Mouse (Mus musculus): ENCODE measurements around the gene Chd4. TPM values are rescaled to one million over a fixed set of nuclear protein-coding genes. Genes with fewer than 3 reads are reported as not detected.
A peak's percentile ranks its signal among the peaks of the same experiment; 100 is the strongest.
"Not testable (repeated sequence)": the region's sequence is repeated elsewhere in the genome, so short reads cannot be mapped to it uniquely, and the experiment has no call there.

Gene Chd4
- polyA plus RNA-seq, 1 experiment from 2014 or later, result 30.7 TPM

DNA sequence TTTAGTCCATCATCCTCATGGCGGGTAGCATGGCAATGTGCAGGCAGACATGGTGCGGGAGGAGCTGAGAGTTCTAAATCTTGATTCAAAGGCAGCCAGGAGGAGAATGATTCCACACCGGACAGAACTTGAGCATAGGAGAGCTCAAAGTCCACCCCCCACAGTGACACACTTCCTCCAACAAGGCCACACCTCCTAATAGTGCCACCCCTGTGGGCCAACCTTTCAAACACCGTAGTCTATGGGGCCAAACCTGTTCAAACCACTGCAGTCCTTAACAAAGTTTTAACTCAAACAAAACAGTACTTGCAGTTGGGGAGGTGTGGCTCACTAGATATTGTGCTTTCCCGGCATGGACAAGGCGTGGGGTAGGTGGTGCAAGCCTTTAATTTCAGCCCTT, 31.9 kb upstream of the Chd4 start:
- no peak overlapping the region for H3K4me3 ChIP-seq (ENCODE audit: low read depth, low read length)
- H3K9me3 ChIP-seq (ENCODE audit: control insufficient read depth), result no peaks in the 10 kb centered on the region
- TF ChIP-seq CTCF (IDR thresholded peaks at IDR 0.05; ENCODE audit: low read depth), result no peak
- 59% methylated on average over 6 of the region's 6 CpGs for WGBS
- H3K27ac ChIP-seq (ENCODE audit: low read depth, low read length), result no peak overlapping the region
- H3K4me1 ChIP-seq (replicated peaks; ENCODE audit: control insufficient read depth, insufficient read depth, low read length), result peaks cover 3% of the 10 kb centered on the region; the same call in 1 of the 2 replicates
- H3K4me2 ChIP-seq (replicated peaks; ENCODE audit: low read depth), result no peak overlapping the region
- no peak overlapping the region for H3K9ac ChIP-seq (ENCODE audit: low read depth, low read length)
- no peaks in the 10 kb centered on the region for H3K36me3 ChIP-seq (ENCODE audit: control insufficient read depth, insufficient read depth)
- H3K27me3 ChIP-seq (replicated peaks; ENCODE audit: control insufficient read depth, insufficient read depth, low read length), result no peaks in the 10 kb centered on the region
- 0 out of 2 replicates have a peak, but pooled peaks have one; percentile 36 for ATAC-seq

DNA sequence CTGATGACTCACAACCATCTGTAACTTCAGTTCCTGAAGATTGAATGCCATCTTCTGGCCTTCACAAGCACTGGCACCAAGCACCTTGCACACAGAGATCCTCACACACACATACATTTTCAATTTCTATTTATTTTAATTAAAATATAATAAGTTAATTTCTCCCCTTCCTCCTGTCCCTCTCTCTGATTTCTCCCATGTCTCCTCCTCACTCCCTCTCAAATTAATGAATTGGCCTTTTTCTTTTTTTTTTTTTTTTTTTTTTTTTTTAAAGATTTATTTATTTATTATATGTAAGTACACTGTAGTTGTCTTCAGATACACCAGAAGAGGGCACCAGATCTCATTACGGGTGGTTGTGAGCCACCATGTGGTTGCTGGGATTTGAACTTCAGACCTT, 30.6 kb upstream of the Chd4 start:
- no CpG with 5 or more reads among the region's 1 CpGs for WGBS
- not testable (repeated sequence) for H3K27ac ChIP-seq (ENCODE audit: low read depth, low read length); ATAC-seq; H3K4me3 ChIP-seq (ENCODE audit: low read depth, low read length); H3K36me3 ChIP-seq (ENCODE audit: control insufficient read depth, insufficient read depth); H3K4me2 ChIP-seq (replicated peaks; ENCODE audit: low read depth); H3K9me3 ChIP-seq (ENCODE audit: control insufficient read depth); H3K27me3 ChIP-seq (replicated peaks; ENCODE audit: control insufficient read depth, insufficient read depth, low read length); H3K4me1 ChIP-seq (replicated peaks; ENCODE audit: control insufficient read depth, insufficient read depth, low read length); H3K9ac ChIP-seq (ENCODE audit: low read depth, low read length)

GRCm38 (mm10) chr6:125067571-125067995, 28.2 kb upstream of the Chd4 start, which contains the start of gene Lpar5:
TSS of gene Lpar5 (plus strand) at chr6:125067920.
- ATAC-seq, result peak; percentile 27
- no peaks in the 10 kb centered on the region for H3K9me3 ChIP-seq (ENCODE audit: control insufficient read depth)
- H3K27me3 ChIP-seq (replicated peaks; ENCODE audit: control insufficient read depth, insufficient read depth, low read length), result no peaks in the 10 kb centered on the region
- peak within 1 kb of the TSS; percentile 65 for H3K4me2 ChIP-seq (replicated peaks; ENCODE audit: low read depth)
- no peak within 1 kb of the TSS; the same call in 1 of the 2 replicates for H3K9ac ChIP-seq (ENCODE audit: low read depth, low read length)
- no peaks in the 10 kb centered on the region for H3K36me3 ChIP-seq (ENCODE audit: control insufficient read depth, insufficient read depth)
- 30% methylated on average over 8 of the region's 8 CpGs for WGBS
- TF ChIP-seq CTCF (IDR thresholded peaks at IDR 0.05; ENCODE audit: low read depth), result no peak
- H3K27ac ChIP-seq (ENCODE audit: low read depth, low read length), result peak within 1 kb of the TSS; percentile 50
- H3K4me1 ChIP-seq (replicated peaks; ENCODE audit: control insufficient read depth, insufficient read depth, low read length), result 0 out of 2 replicates have a peak, but pooled peaks cover 4% of the 10 kb centered on the region
- H3K4me3 ChIP-seq (ENCODE audit: low read depth, low read length), result peak within 1 kb of the TSS; percentile 24

GRCm38 (mm10) chr6:125071170-125071895, 24.4 kb upstream of the Chd4 start:
- H3K4me3 ChIP-seq (ENCODE audit: low read depth, low read length), result no peak overlapping the region
- no peak overlapping the region for H3K9ac ChIP-seq (ENCODE audit: low read depth, low read length)
- no peaks in the 10 kb centered on the region for H3K9me3 ChIP-seq (ENCODE audit: control insufficient read depth)
- H3K36me3 ChIP-seq (ENCODE audit: control insufficient read depth, insufficient read depth), result no peaks in the 10 kb centered on the region
- TF ChIP-seq CTCF (IDR thresholded peaks at IDR 0.05; ENCODE audit: low read depth), result no peak
- H3K4me2 ChIP-seq (replicated peaks; ENCODE audit: low read depth), result peak overlapping the region; percentile 45
- H3K27me3 ChIP-seq (replicated peaks; ENCODE audit: control insufficient read depth, insufficient read depth, low read length), result no peaks in the 10 kb centered on the region
- peak overlapping the region; percentile 66 for H3K27ac ChIP-seq (ENCODE audit: low read depth, low read length)
- peak; percentile 79 for ATAC-seq
- H3K4me1 ChIP-seq (replicated peaks; ENCODE audit: control insufficient read depth, insufficient read depth, low read length), result 0 out of 2 replicates have a peak, but pooled peaks cover 4% of the 10 kb centered on the region
- 55% methylated on average over 18 of the region's 18 CpGs for WGBS

DNA sequence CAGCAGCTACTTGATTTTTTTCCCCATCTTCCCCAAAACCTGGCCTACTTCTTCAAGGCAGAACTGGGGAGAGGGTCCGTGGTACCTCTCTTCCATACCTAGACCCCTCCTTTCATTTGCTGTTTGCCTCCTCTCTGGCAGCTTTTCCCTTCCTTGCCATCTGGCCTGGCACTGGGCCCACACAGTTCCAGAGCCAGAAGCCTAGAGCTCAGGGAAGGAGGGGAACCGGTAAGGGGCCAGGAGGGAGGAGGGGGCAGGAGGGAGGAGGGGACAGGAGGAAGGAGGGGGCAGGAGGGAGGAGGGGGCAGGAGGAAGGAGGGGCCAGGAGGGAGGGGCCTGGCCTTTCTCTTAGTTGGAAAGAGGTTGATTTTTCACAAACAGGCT, 23.9 kb upstream of the Chd4 start:
- Histone ChIP-seq H3K9ac (ENCODE audit: low read depth, low read length) (no peak overlapping the region), H3K36me3 (ENCODE audit: control insufficient read depth, insufficient read depth) (no peaks in the 10 kb centered on the region), H3K4me1 (replicated peaks; ENCODE audit: control insufficient read depth, insufficient read depth, low read length) (0 out of 2 replicates have a peak, but pooled peaks cover 4% of the 10 kb centered on the region), H3K27ac (ENCODE audit: low read depth, low read length) (peak overlapping the region; percentile 66), H3K27me3 (replicated peaks; ENCODE audit: control insufficient read depth, insufficient read depth, low read length) (no peaks in the 10 kb centered on the region), H3K9me3 (ENCODE audit: control insufficient read depth) (no peaks in the 10 kb centered on the region), H3K4me2 (replicated peaks; ENCODE audit: low read depth) (peak overlapping the region; percentile 45; the same call in 1 of the 2 replicates), H3K4me3 (ENCODE audit: low read depth, low read length) (no peak overlapping the region)
- 25% methylated on average over 2 of the region's 2 CpGs for WGBS
- no peak for TF ChIP-seq CTCF (IDR thresholded peaks at IDR 0.05; ENCODE audit: low read depth)
- ATAC-seq, result no peak

DNA sequence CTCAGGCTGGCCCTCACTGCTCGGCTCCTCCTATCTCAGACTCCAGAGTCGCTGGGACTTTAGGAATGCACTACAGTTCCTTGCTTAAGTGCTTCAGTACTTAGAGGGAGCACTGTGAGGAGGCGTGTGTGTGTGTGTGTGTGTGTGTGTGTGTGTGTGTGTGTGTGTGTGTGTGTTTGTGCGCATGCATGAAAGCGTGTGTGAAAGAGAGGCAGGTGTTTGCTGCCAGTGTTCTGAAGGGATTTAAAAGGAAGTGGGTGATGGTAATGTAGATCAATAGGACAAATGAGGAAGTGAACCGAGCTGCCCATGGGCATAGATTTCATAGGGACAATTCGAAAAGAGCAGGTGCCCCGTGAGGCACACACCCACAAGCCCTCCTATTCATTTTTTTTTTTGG, 22.0 kb upstream of the Chd4 start:
- Histone ChIP-seq H3K9ac (ENCODE audit: low read depth, low read length) (no peak overlapping the region), H3K36me3 (ENCODE audit: control insufficient read depth, insufficient read depth) (no peaks in the 10 kb centered on the region), H3K27me3 (replicated peaks; ENCODE audit: control insufficient read depth, insufficient read depth, low read length) (no peaks in the 10 kb centered on the region), H3K27ac (ENCODE audit: low read depth, low read length) (0 out of 2 replicates have a peak overlapping the region, but pooled peaks have one; percentile 15), H3K4me1 (replicated peaks; ENCODE audit: control insufficient read depth, insufficient read depth, low read length) (0 out of 2 replicates have a peak, but pooled peaks cover 4% of the 10 kb centered on the region), H3K4me3 (ENCODE audit: low read depth, low read length) (no peak overlapping the region), H3K4me2 (replicated peaks; ENCODE audit: low read depth) (no peak overlapping the region), H3K9me3 (ENCODE audit: control insufficient read depth) (no peaks in the 10 kb centered on the region)
- ATAC-seq, result 0 out of 2 replicates have a peak, but pooled peaks have one; percentile 8
- WGBS, result 44% methylated on average over 8 of the region's 8 CpGs
- no peak for TF ChIP-seq CTCF (IDR thresholded peaks at IDR 0.05; ENCODE audit: low read depth)
